Mouse (Mus musculus): ENCODE results near the gene Slc44a1.

Gene Slc44a1

GRCm38 (mm10) chr4:53596063-53596895, 156.1 kb downstream of the Slc44a1 start:
- no peak for DNase-seq (ENCODE audit: low read depth, low spot score)

- DNase-seq (ENCODE audit: low read depth, low spot score), result no peak
Observed at GRCm38 (mm10) chr4:53600462-53600861, 160.2 kb downstream of the Slc44a1 start.

GRCm38 (mm10) chr4:53614576-53615225, 174.5 kb downstream of the Slc44a1 start:
- DNase-seq (ENCODE audit: low read depth, low spot score), result no peak

GRCm38 (mm10) chr4:53617968-53618367, 177.8 kb downstream of the Slc44a1 start:
- no peak for DNase-seq (ENCODE audit: low read depth, low spot score)

- DNase-seq (ENCODE audit: low read depth, low spot score), result no peak
Observed at GRCm38 (mm10) chr4:53620104-53620503, 179.9 kb downstream of the Slc44a1 start.

- DNase-seq (ENCODE audit: low read depth, low spot score), result no peak
Observed at GRCm38 (mm10) chr4:53621084-53621483, 180.9 kb downstream of the Slc44a1 start.

- DNase-seq (ENCODE audit: low read depth, low spot score), result no peak
Observed at GRCm38 (mm10) chr4:53621490-53621889, 181.3 kb downstream of the Slc44a1 start.

- DNase-seq (ENCODE audit: low read depth, low spot score), result no peak
Observed at GRCm38 (mm10) chr4:53623711-53624110, 183.5 kb downstream of the Slc44a1 start.

GRCm38 (mm10) chr4:53624816-53625215, 184.6 kb downstream of the Slc44a1 start:
- no peak for DNase-seq (ENCODE audit: low read depth, low spot score)

GRCm38 (mm10) chr4:53625263-53625662, 185.1 kb downstream of the Slc44a1 start:
- no peak for DNase-seq (ENCODE audit: low read depth, low spot score)

GRCm38 (mm10) chr4:53628924-53629323, 188.7 kb downstream of the Slc44a1 start:
- DNase-seq (ENCODE audit: low read depth, low spot score), result no peak

- no peak for DNase-seq (ENCODE audit: low read depth, low spot score)
Observed at GRCm38 (mm10) chr4:53630963-53631315, 190.7 kb downstream of the Slc44a1 start.

GRCm38 (mm10) chr4:53631316-53632010, 191.2 kb downstream of the Slc44a1 start, which contains the start of gene Fsd1l:
Fsd1l (plus strand) TSS chr4:53631471.
- peak; percentile 59 for DNase-seq (ENCODE audit: low read depth, low spot score)

- no peak for DNase-seq (ENCODE audit: low read depth, low spot score)
Observed at GRCm38 (mm10) chr4:53632011-53632349, 191.8 kb downstream of the Slc44a1 start.

GRCm38 (mm10) chr4:53635336-53635735, 195.1 kb downstream of the Slc44a1 start:
- no peak for DNase-seq (ENCODE audit: low read depth, low spot score)

- DNase-seq (ENCODE audit: low read depth, low spot score), result no peak
Observed at GRCm38 (mm10) chr4:53637269-53637909, 197.2 kb downstream of the Slc44a1 start.

GRCm38 (mm10) chr4:53638549-53639123, 198.4 kb downstream of the Slc44a1 start:
- DNase-seq (ENCODE audit: low read depth, low spot score), result no peak

- no peak for DNase-seq (ENCODE audit: low read depth, low spot score)
Observed at GRCm38 (mm10) chr4:53658029-53658428, 217.8 kb downstream of the Slc44a1 start.

GRCm38 (mm10) chr4:53660711-53661110, 220.5 kb downstream of the Slc44a1 start:
- no peak for DNase-seq (ENCODE audit: low read depth, low spot score)

Measured in embryo, embryonic 11.5 days (tissue).